In the genomic region with DNA sequence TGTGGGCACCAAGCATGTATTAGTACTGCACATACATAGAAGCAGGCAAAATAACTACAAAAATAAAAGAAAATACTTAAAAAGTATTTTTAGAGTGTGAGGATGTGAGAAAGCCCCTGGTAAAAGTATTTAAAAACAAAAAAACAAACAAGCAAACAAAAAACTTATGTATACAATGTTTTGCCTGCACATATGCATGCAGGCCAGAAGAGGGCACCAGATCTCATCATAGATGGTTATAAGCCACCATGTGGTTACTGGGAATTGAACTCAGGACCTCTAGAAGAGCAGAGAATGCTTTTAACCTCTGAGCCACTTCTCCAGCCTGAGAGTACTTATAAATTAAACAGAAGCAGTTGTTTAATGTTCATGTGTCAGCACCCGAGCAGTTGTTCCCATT, we compare ENCODE assay signal across 2 mouse cellular contexts.
TF ChIP-seq lines count a peak whose summit lies in the region.

No protein-coding gene starts in this region.

TF ChIP-seq in CH12.LX, 34 proteins besides CTCF, POLR2A, EP300 and RAD21:
- TF ChIP-seq RCOR1 (conservative IDR thresholded peaks at IDR 0.05; ENCODE audit: low read depth, low read length): no peak

TF ChIP-seq in MEL, 35 proteins besides CTCF, POLR2A, EP300 and RAD21:
- TF ChIP-seq SMC3 (IDR thresholded peaks at IDR 0.05; ENCODE audit: low read depth, low read length): peak; percentile 33
- TF ChIP-seq TAL1 (IDR thresholded peaks at IDR 0.05; ENCODE audit: low read length): no peak
- TF ChIP-seq MAZ (IDR thresholded peaks at IDR 0.05; ENCODE audit: low read depth, low read length): no peak
- TF ChIP-seq BHLHE40 (IDR thresholded peaks at IDR 0.05; ENCODE audit: borderline replicate concordance, low read depth, low read length): no peak
- TF ChIP-seq USF2 (IDR thresholded peaks at IDR 0.05; ENCODE audit: borderline replicate concordance in 1 of 2, insufficient read depth in 1 of 2, low read depth in 1 of 2, low read length in 2 of 2): no peak
- TF ChIP-seq MEF2A (IDR thresholded peaks at IDR 0.05; ENCODE audit: extremely low read depth, insufficient replicate concordance, low read depth, low read length, poor library complexity, severe bottlenecking): no peak
- no peak for TF ChIP-seq NELFE (IDR thresholded peaks at IDR 0.05; ENCODE audit: low read depth, low read length)
- TF ChIP-seq ETS1 (IDR thresholded peaks at IDR 0.05; ENCODE audit: low read depth, low read length): no peak
